Mouse (Mus musculus) left cerebral cortex, adult 6 months (tissue): Measurements from ENCODE around the gene Nfkbia. TPM values are rescaled to one million over a fixed set of nuclear protein-coding genes. Genes with fewer than 3 reads are reported as not detected.

ENCODE experiments used
- long read RNA-seq, 2 experiments: library from polyadenylated mRNA; unstranded; transcript quantifications; one replicate each; pipeline ENCODE4 v2.0.0; 2019 to 2020
- polyA plus RNA-seq: library from polyadenylated mRNA; unstranded; fragments of <200 nt; fragmentation: Nextera tagmentation; gene quantifications from 2 replicates; pipeline ENCODE4 v1.2.3, GENCODE M21; 2021

Nfkbia gene
- polyA plus RNA-seq = 56.1 and 66.7 TPM in 2 replicates
- long read RNA-seq, experiment 1, transcript Nfkbia-201 (6 exons, 1,578 nt) = major isoform, 32 of 35 reads
- long read RNA-seq, experiment 1, partial matches to known transcripts = 2 of 35 reads
- long read RNA-seq, experiment 1, other reads (novel, unspliced or antisense) = 1 of 35 reads
- long read RNA-seq, experiment 2, transcript Nfkbia-201 (6 exons, 1,578 nt) = major isoform, 58 of 63 reads
- long read RNA-seq, experiment 2, partial matches to known transcripts = 5 of 63 reads
- long read RNA-seq, experiment 2, other reads (novel, unspliced or antisense) = 0 of 63 reads

GRCm38 (mm10) chr12:55492184-55492898 lies at the start of gene Nfkbia:
TSS of gene Nfkbia (minus strand) at chr12:55492647.

Other genes with a start within 250 kb of the Nfkbia start
- 3.8 and 4.5 TPM in 2 replicates for gene 1110008L16Rik, start 193.1 kb downstream of the Nfkbia start, polyA plus RNA-seq
- 9.7 and 11.8 TPM in 2 replicates for gene Ppp2r3c, start 189.6 kb downstream of the Nfkbia start, polyA plus RNA-seq
- gene Psma6, start 108.4 kb downstream of the Nfkbia start, polyA plus RNA-seq = 253 and 308 TPM in 2 replicates
- gene Aldoart2, start 72.6 kb upstream of the Nfkbia start, polyA plus RNA-seq = not detected in 2 replicates
- 0.18 and 0.51 TPM in 2 replicates for gene Insm2, start 106.8 kb upstream of the Nfkbia start, polyA plus RNA-seq